Mouse (Mus musculus): ENCODE measurements around the gene Ccdc124. TPM values are rescaled to one million over a fixed set of nuclear protein-coding genes. Genes with fewer than 3 reads are reported as not detected.

Ccdc124 gene
- 10 to 100 TPM; 38.8 to 40.1 TPM for total RNA-seq (2021)
- long read RNA-seq, experiment 1, transcript Ccdc124-201 (5 exons, 1,356 nt): major isoform, 75 of 90 reads
- long read RNA-seq, experiment 1, partial matches to known transcripts: 14 of 90 reads
- long read RNA-seq, experiment 1, other reads (novel, unspliced or antisense): 1 of 90 reads
- long read RNA-seq, experiment 2, transcript Ccdc124-201 (5 exons, 1,356 nt): major isoform, 51 of 59 reads
- long read RNA-seq, experiment 2, partial matches to known transcripts: 8 of 59 reads
- long read RNA-seq, experiment 2, other reads (novel, unspliced or antisense): 0 of 59 reads

GRCm38 (mm10) chr8:70873364-70873985 is at the start of gene Ccdc124:
TSS of gene Ccdc124 (minus strand) at chr8:70873935.
- intact Hi-C loops (cut with DNase I): loop anchor here (1.0 kb wide), 1 partner anchor 21 kb away; no protein-coding TSS in a partner anchor
- DNase-seq: peak; percentile 96 to 98

- intact Hi-C loops (cut with DNase I): no loop called here
These were observed 46.6 kb upstream of the Ccdc124 start for GRCm38 (mm10) chr8:70920049-70920922.

GRCm38 (mm10) chr8:70914704-70915103 is 41.0 kb upstream of the Ccdc124 start:
- no peak for DNase-seq
- intact Hi-C loops (cut with DNase I): no loop called here

More at GRCm38 (mm10) chr8:70920049-70920922, 46.6 kb upstream of the Ccdc124 start:
- no peak for DNase-seq

- intact Hi-C loops (cut with DNase I): no loop called here
- DNase-seq: no peak
These were observed 39.8 kb upstream of the Ccdc124 start for GRCm38 (mm10) chr8:70913523-70913922.

GRCm38 (mm10) chr8:70912955-70913354 is 39.2 kb upstream of the Ccdc124 start:
- DNase-seq: no peak
- intact Hi-C loops (cut with DNase I): no loop called here

- DNase-seq: no peak
- intact Hi-C loops (cut with DNase I): no loop called here
These were observed 37.9 kb upstream of the Ccdc124 start for GRCm38 (mm10) chr8:70911596-70911995.

- intact Hi-C loops (cut with DNase I): loop anchor here (10.0 kb wide), 1 partner anchor 297 kb away; no protein-coding TSS in a partner anchor
- no peak for DNase-seq
These were observed 33.8 kb upstream of the Ccdc124 start for GRCm38 (mm10) chr8:70907518-70907917.

- DNase-seq: peak; percentile 76 to 81
- intact Hi-C loops (cut with DNase I): loop anchor here (10.0 kb wide), 1 partner anchor 299 kb away; no protein-coding TSS in a partner anchor
These were observed 32.3 kb upstream of the Ccdc124 start, which contains the start of gene Map1s for GRCm38 (mm10) chr8:70905831-70906736. TSS of gene Map1s (plus strand) at chr8:70905932.

GRCm38 (mm10) chr8:70905463-70905830 is 31.7 kb upstream of the Ccdc124 start:
- no peak for DNase-seq
- intact Hi-C loops (cut with DNase I): loop anchor here (10.0 kb wide), 1 partner anchor 299 kb away; no protein-coding TSS in a partner anchor

GRCm38 (mm10) chr8:70904532-70904931 is 30.8 kb upstream of the Ccdc124 start:
- intact Hi-C loops (cut with DNase I): loop anchor here (10.0 kb wide), 1 partner anchor 300 kb away; no protein-coding TSS in a partner anchor
- no peak for DNase-seq

GRCm38 (mm10) chr8:70903582-70903981 is 29.8 kb upstream of the Ccdc124 start:
- DNase-seq: no peak
- intact Hi-C loops (cut with DNase I): loop anchor here (10.0 kb wide), 1 partner anchor 301 kb away; no protein-coding TSS in a partner anchor

GRCm38 (mm10) chr8:70903112-70903511 is 29.4 kb upstream of the Ccdc124 start:
- DNase-seq: no peak
- intact Hi-C loops (cut with DNase I): loop anchor here (10.0 kb wide), 1 partner anchor 302 kb away; no protein-coding TSS in a partner anchor

- intact Hi-C loops (cut with DNase I): loop anchor here (10.0 kb wide), 1 partner anchor 303 kb away; no protein-coding TSS in a partner anchor
- no peak for DNase-seq
These were observed 28.5 kb upstream of the Ccdc124 start for GRCm38 (mm10) chr8:70902211-70902610.

GRCm38 (mm10) chr8:70900872-70901387 is 27.2 kb upstream of the Ccdc124 start:
- DNase-seq: no peak
- intact Hi-C loops (cut with DNase I): loop anchor here (10.0 kb wide), 1 partner anchor 304 kb away; no protein-coding TSS in a partner anchor

- DNase-seq: no peak
- intact Hi-C loops (cut with DNase I): loop anchor here (2.0 to 10.0 kb wide), 2 partner anchors 66 to 586 kb away; partner anchors contain the start of genes Ano8 and Gtpbp3
These were observed 25.5 kb upstream of the Ccdc124 start for GRCm38 (mm10) chr8:70899226-70899625.

GRCm38 (mm10) chr8:70898661-70899198 is 25.0 kb upstream of the Ccdc124 start:
- intact Hi-C loops (cut with DNase I): loop anchor here (2.0 to 10.0 kb wide), 2 partner anchors 66 to 586 kb away; partner anchors contain the start of genes Ano8 and Gtpbp3
- DNase-seq: no peak

GRCm38 (mm10) chr8:70897681-70898413 is 24.1 kb upstream of the Ccdc124 start:
- intact Hi-C loops (cut with DNase I): loop anchor here (2.0 to 10.0 kb wide), 2 partner anchors 67 to 587 kb away; partner anchors contain the start of genes Ano8 and Gtpbp3
- peak; percentile 83 to 91 for DNase-seq
